Mouse (Mus musculus): ENCODE data around the gene Abhd16b.
"Not testable (repeated sequence)": the region's sequence is repeated elsewhere in the genome, so short reads cannot be mapped to it uniquely, and the experiment has no call there.

DNA sequence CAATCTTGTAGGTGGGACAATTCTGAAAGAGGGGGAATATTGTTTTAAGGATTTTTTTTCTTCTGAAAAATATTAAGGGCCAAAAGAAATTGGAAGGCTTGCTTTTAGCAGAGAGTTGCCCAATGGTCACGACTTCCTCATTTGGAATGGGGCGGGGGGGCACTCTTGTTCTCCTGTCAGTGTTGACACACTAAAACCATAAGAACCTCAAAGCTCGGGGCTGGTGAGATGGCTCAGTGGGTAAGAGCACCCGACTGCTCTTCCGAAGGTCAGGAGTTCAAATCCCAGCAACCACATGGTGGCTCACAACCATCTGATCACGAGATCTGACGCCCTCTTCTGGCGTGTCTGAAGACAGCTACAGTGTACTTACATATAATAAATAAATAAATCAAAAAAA, 2.8 kb downstream of the Abhd16b start:
- not testable (repeated sequence) for TF ChIP-seq CTCF, EP300 (IDR thresholded peaks at IDR 0.05; ENCODE audit: low read depth)

Data from heart, postnatal 0 days (tissue).